Mouse (Mus musculus): ENCODE data around the gene Cldn10. TPM values are rescaled to one million over a fixed set of nuclear protein-coding genes. Genes with fewer than 3 reads are reported as not detected.

Cldn10 gene
- total and polyA plus RNA-seq, 3 experiments = 0.09 to 0.72 TPM; not detected in 1

- Histone ChIP-seq H3K36me3 (ENCODE audit: control insufficient read depth, insufficient read depth, low read length) (no peaks in the 10 kb centered on the region), H3K9ac (ENCODE audit: low read depth, low read length) (no peak overlapping the region), H3K4me1 (ENCODE audit: control insufficient read depth, insufficient read depth, low read length) (no peaks in the 10 kb centered on the region), H3K27me3 (ENCODE audit: control insufficient read depth, insufficient read depth, low read length) (no peaks in the 10 kb centered on the region), H3K79me2 (replicated peaks; ENCODE audit: control insufficient read depth, insufficient read depth, low read length) (no peaks in the 10 kb centered on the region), H3K4me3 (no peak overlapping the region), H3K27ac (no peak overlapping the region)
- DNase-seq = no peak
- TF ChIP-seq POLR2A (IDR thresholded peaks at IDR 0.05; ENCODE audit: insufficient read depth, low read depth, low read length) (no peak), CTCF (IDR thresholded peaks at IDR 0.05) (no peak), EP300 (IDR thresholded peaks at IDR 0.05; ENCODE audit: insufficient read depth, low read depth, low read length) (no peak)
- intact Hi-C loops (cut with DNase I) = loop anchor here (1.0 kb wide), 1 partner anchor 25 kb away; no protein-coding TSS in a partner anchor
- 76% methylated on average over 7 of the region's 7 CpGs for WGBS
These were observed 21.8 kb upstream of the Cldn10 start for GRCm38 (mm10) chr14:118765951-118766350.

DNA sequence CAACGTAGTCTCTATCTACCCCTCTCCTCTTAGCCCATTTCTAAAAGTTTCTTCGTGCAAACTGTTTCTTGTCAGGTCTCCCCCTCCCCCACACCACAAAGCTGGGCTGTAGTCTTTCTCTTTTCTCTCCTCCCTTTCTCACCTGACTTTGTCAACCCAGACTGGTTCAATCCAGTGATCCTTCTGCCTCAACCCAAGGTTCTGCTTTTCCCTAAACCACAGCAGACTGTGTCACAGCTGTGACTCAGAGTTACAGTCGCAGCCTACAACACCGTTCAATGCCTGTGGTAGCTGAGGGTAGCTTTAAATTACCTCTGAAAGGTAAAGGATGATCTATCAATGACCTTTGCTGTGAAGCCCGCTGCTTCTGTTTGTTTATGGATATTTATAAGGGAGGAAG is 21.3 kb upstream of the Cldn10 start:
- Histone ChIP-seq H3K9ac (ENCODE audit: low read depth, low read length) (no peak overlapping the region), H3K36me3 (ENCODE audit: control insufficient read depth, insufficient read depth, low read length) (no peaks in the 10 kb centered on the region), H3K79me2 (replicated peaks; ENCODE audit: control insufficient read depth, insufficient read depth, low read length) (no peaks in the 10 kb centered on the region), H3K27me3 (ENCODE audit: control insufficient read depth, insufficient read depth, low read length) (no peaks in the 10 kb centered on the region), H3K4me1 (ENCODE audit: control insufficient read depth, insufficient read depth, low read length) (no peaks in the 10 kb centered on the region), H3K4me3 (no peak overlapping the region), H3K27ac (no peak overlapping the region)
- TF ChIP-seq CTCF (IDR thresholded peaks at IDR 0.05) (no peak), EP300 (IDR thresholded peaks at IDR 0.05; ENCODE audit: insufficient read depth, low read depth, low read length) (no peak), POLR2A (IDR thresholded peaks at IDR 0.05; ENCODE audit: insufficient read depth, low read depth, low read length) (no peak)
- 79% methylated on average over 5 of the region's 5 CpGs for WGBS
- intact Hi-C loops (cut with DNase I) = no loop called here
- no peak for DNase-seq

DNA sequence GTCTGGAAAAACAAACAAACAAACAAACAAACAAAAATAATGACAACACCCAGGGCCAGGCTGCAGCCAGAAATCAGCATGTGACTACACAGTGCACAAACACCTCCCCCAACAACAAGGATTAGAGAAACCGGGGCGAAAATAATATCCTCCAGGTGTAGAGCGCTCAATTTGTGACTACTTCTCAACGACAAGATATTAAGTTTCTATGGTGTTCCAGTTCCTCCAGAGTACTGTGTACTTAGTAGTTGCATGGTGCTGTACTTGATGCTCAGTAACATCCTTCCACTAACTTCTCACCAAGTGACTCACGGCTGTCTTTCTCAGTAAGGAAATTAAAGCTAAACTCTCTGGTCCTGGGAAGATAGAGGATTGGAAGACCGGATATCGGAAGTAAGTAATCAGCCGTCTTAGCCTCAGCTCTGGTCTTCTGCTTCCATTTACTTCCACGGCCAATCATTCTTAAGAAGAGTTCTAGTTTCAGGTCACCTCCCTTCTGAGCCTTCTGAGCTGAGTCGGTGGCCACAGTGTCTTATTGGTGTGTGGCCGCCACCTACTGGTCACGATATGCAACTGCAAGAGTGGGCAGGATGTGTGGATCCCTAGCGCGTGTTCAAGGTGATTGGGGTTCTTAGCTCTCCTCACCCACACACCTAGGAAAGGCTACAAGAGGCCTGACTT is 19.9 kb upstream of the Cldn10 start:
- WGBS = 32% methylated on average over 14 of the region's 14 CpGs
- Histone ChIP-seq H3K36me3 (ENCODE audit: control insufficient read depth, insufficient read depth, low read length) (no peaks in the 10 kb centered on the region), H3K4me3 (no peak overlapping the region), H3K27me3 (ENCODE audit: control insufficient read depth, insufficient read depth, low read length) (no peaks in the 10 kb centered on the region), H3K27ac (no peak overlapping the region), H3K4me1 (ENCODE audit: control insufficient read depth, insufficient read depth, low read length) (no peaks in the 10 kb centered on the region), H3K79me2 (replicated peaks; ENCODE audit: control insufficient read depth, insufficient read depth, low read length) (no peaks in the 10 kb centered on the region), H3K9ac (ENCODE audit: low read depth, low read length) (no peak overlapping the region)
- DNase-seq = peak; percentile 74 to 79
- TF ChIP-seq EP300 (IDR thresholded peaks at IDR 0.05; ENCODE audit: insufficient read depth, low read depth, low read length) (peak; percentile 95), POLR2A (IDR thresholded peaks at IDR 0.05; ENCODE audit: insufficient read depth, low read depth, low read length) (no peak)
- intact Hi-C loops (cut with DNase I) = loop anchor here (1.0 kb wide), 2 partner anchors 66 to 152 kb away; no protein-coding TSS in a partner anchor

GRCm38 (mm10) chr14:118768354-118768713 is 19.4 kb upstream of the Cldn10 start:
- Histone ChIP-seq H3K4me3 (no peak overlapping the region), H3K79me2 (replicated peaks; ENCODE audit: control insufficient read depth, insufficient read depth, low read length) (no peaks in the 10 kb centered on the region), H3K4me1 (ENCODE audit: control insufficient read depth, insufficient read depth, low read length) (no peaks in the 10 kb centered on the region), H3K27ac (no peak overlapping the region), H3K36me3 (ENCODE audit: control insufficient read depth, insufficient read depth, low read length) (no peaks in the 10 kb centered on the region), H3K27me3 (ENCODE audit: control insufficient read depth, insufficient read depth, low read length) (no peaks in the 10 kb centered on the region), H3K9ac (ENCODE audit: low read depth, low read length) (no peak overlapping the region)
- no peak for DNase-seq
- TF ChIP-seq EP300 (IDR thresholded peaks at IDR 0.05; ENCODE audit: insufficient read depth, low read depth, low read length) = no peak
- no peak for TF ChIP-seq CTCF (IDR thresholded peaks at IDR 0.05)
- TF ChIP-seq POLR2A (IDR thresholded peaks at IDR 0.05; ENCODE audit: insufficient read depth, low read depth, low read length) = no peak
- intact Hi-C loops (cut with DNase I) = loop anchor here (1.0 kb wide), 2 partner anchors 66 to 152 kb away; no protein-coding TSS in a partner anchor
- WGBS = 43% methylated on average over 17 of the region's 17 CpGs

DNA sequence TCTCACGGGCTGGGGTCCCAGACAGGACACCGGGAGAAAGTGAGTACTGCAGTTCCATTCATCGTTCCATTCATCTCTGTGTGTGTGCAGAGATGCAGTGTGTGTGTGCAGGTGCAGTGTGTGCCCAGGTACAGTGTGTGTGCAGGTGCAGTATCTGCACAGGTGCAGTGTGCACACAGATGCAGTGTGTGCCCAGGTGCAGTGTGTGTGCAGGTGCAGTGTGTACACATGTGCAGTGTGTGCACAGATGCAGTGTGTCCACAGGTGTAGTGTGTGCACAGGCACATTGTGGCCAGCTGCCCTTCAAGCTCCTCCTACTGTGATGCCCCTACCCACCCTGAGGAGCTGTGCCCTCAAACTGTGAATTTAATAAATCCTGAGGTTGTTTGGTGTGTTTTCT is 14.0 kb upstream of the Cldn10 start:
- H3K79me2 ChIP-seq (replicated peaks; ENCODE audit: control insufficient read depth, insufficient read depth, low read length) = no peaks in the 10 kb centered on the region
- H3K36me3 ChIP-seq (ENCODE audit: control insufficient read depth, insufficient read depth, low read length) = no peaks in the 10 kb centered on the region
- H3K27me3 ChIP-seq (ENCODE audit: control insufficient read depth, insufficient read depth, low read length) = no peaks in the 10 kb centered on the region
- H3K9ac ChIP-seq (ENCODE audit: low read depth, low read length) = no peak overlapping the region
- H3K4me3 ChIP-seq = no peak overlapping the region
- H3K4me1 ChIP-seq (ENCODE audit: control insufficient read depth, insufficient read depth, low read length) = no peaks in the 10 kb centered on the region
- intact Hi-C loops (cut with DNase I) = no loop called here
- H3K27ac ChIP-seq = no peak overlapping the region
- no peak for DNase-seq
- TF ChIP-seq POLR2A (IDR thresholded peaks at IDR 0.05; ENCODE audit: insufficient read depth, low read depth, low read length) (no peak), EP300 (IDR thresholded peaks at IDR 0.05; ENCODE audit: insufficient read depth, low read depth, low read length) (no peak), CTCF (IDR thresholded peaks at IDR 0.05) (no peak)
- 92% methylated on average over 3 of the region's 3 CpGs for WGBS

Data from heart, adult 2 months (tissue).